Mouse (Mus musculus): ENCODE data around the gene Klhl22.

- TF ChIP-seq CTCF (conservative IDR thresholded peaks at IDR 0.05; ENCODE audit: low read length): no peak
- no peak for TF ChIP-seq NANOG (IDR thresholded peaks at IDR 0.05; ENCODE audit: borderline replicate concordance, low read length)
Measured at GRCm38 (mm10) chr16:17804982-17805381, 45.6 kb downstream of the Klhl22 start.
